Mouse (Mus musculus): ENCODE results near the gene Gm15557. TPM values are rescaled to one million over a fixed set of nuclear protein-coding genes. Genes with fewer than 3 reads are reported as not detected.

Gene Gm15557
- polyA plus RNA-seq, 1 experiment: not detected

DNA sequence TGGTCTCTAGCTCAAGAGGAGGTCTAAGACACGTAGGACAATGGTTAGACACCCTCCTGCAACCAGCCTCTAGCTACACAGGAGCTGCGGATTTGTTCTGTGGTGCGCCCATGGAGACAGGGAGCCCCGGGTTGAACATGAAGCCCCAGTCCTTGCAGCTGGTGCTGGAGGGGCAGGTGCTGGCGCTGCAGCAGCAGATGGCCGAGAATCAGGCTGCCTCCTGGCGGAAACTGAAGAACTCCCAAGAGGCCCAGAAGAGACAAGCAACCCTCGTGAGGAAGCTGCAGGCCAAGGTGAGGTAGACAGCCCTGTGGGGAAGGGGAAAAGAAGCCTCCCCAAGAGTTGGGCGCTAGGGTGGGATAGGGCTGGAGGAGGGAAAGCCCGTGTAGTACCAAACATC lies 21.3 kb downstream of the Gm15557 start:
- H3K4me3 ChIP-seq (replicated peaks; ENCODE audit: control insufficient read depth, low read depth, low read length): no peak overlapping the region
- WGBS: 76% methylated on average over 10 of the region's 10 CpGs
- no peak overlapping the region for H3K27ac ChIP-seq (ENCODE audit: control insufficient read depth, insufficient read depth, low read depth, low read length, poor library complexity)
- TF ChIP-seq CTCF (IDR thresholded peaks at IDR 0.05; ENCODE audit: control insufficient read depth, insufficient read depth, low read length) (no peak), POLR2A (IDR thresholded peaks at IDR 0.05; ENCODE audit: borderline replicate concordance, control insufficient read depth, low read depth, low read length) (no peak)
- peaks cover 2% of the 10 kb centered on the region for H3K4me1 ChIP-seq (ENCODE audit: control insufficient read depth, insufficient read depth, low read length)

DNA sequence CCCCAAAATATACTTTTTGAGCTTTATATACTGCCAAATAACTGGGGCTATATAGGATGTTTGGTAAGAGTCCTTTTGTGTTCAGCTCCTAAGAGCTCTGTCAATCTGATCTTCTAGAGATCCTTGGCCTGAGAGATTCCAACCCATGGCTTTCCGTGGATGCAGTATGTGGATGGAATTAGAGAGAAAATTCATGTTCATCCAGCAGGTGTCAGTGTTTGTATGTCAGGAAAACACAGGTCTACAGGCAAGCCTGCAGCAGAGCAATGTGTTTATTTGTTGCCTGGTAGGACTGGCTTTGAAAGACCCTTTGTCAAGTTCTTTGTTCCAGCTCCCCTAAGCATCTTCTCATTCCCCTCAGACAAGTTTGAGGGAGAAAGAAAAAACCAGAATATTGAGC lies 22.5 kb downstream of the Gm15557 start:
- Histone ChIP-seq H3K4me1 (ENCODE audit: control insufficient read depth, insufficient read depth, low read length) (peaks cover 2% of the 10 kb centered on the region), H3K4me3 (replicated peaks; ENCODE audit: control insufficient read depth, low read depth, low read length) (no peak overlapping the region), H3K27ac (ENCODE audit: control insufficient read depth, insufficient read depth, low read depth, low read length, poor library complexity) (no peak overlapping the region)
- no peak for TF ChIP-seq CTCF (IDR thresholded peaks at IDR 0.05; ENCODE audit: control insufficient read depth, insufficient read depth, low read length)
- no peak for TF ChIP-seq POLR2A (IDR thresholded peaks at IDR 0.05; ENCODE audit: borderline replicate concordance, control insufficient read depth, low read depth, low read length)
- 71% methylated on average over 1 of the region's 1 CpGs for WGBS

- H3K4me3 ChIP-seq (replicated peaks; ENCODE audit: control insufficient read depth, low read depth, low read length): no peak overlapping the region
- 84% methylated on average over 6 of the region's 6 CpGs for WGBS
- TF ChIP-seq POLR2A (IDR thresholded peaks at IDR 0.05; ENCODE audit: borderline replicate concordance, control insufficient read depth, low read depth, low read length): no peak
- no peak for TF ChIP-seq CTCF (IDR thresholded peaks at IDR 0.05; ENCODE audit: control insufficient read depth, insufficient read depth, low read length)
- H3K4me1 ChIP-seq (ENCODE audit: control insufficient read depth, insufficient read depth, low read length): peaks cover 3% of the 10 kb centered on the region
- no peak overlapping the region for H3K27ac ChIP-seq (ENCODE audit: control insufficient read depth, insufficient read depth, low read depth, low read length, poor library complexity)
Observed at GRCm38 (mm10) chr2:155973348-155973747, 32.8 kb downstream of the Gm15557 start.

- Histone ChIP-seq H3K4me3 (replicated peaks; ENCODE audit: control insufficient read depth, low read depth, low read length) (no peak overlapping the region), H3K4me1 (ENCODE audit: control insufficient read depth, insufficient read depth, low read length) (peaks cover 3% of the 10 kb centered on the region), H3K27ac (ENCODE audit: control insufficient read depth, insufficient read depth, low read depth, low read length, poor library complexity) (peak overlapping the region; percentile 53)
- WGBS: 73% methylated on average over 14 of the region's 14 CpGs
- no peak for TF ChIP-seq POLR2A (IDR thresholded peaks at IDR 0.05; ENCODE audit: borderline replicate concordance, control insufficient read depth, low read depth, low read length)
- peak; percentile 6; the same call in 1 of the 2 replicates for TF ChIP-seq CTCF (IDR thresholded peaks at IDR 0.05; ENCODE audit: control insufficient read depth, insufficient read depth, low read length)
Observed at GRCm38 (mm10) chr2:155974087-155974731, 33.7 kb downstream of the Gm15557 start.

- peak overlapping the region; percentile 74 for H3K27ac ChIP-seq (ENCODE audit: control insufficient read depth, insufficient read depth, low read depth, low read length, poor library complexity)
- WGBS: 17% methylated on average over 5 of the region's 5 CpGs
- peaks cover 3% of the 10 kb centered on the region; the same call in 1 of the 2 replicates for H3K4me1 ChIP-seq (ENCODE audit: control insufficient read depth, insufficient read depth, low read length)
- H3K4me3 ChIP-seq (replicated peaks; ENCODE audit: control insufficient read depth, low read depth, low read length): peak overlapping the region; percentile 61
- TF ChIP-seq POLR2A (IDR thresholded peaks at IDR 0.05; ENCODE audit: borderline replicate concordance, control insufficient read depth, low read depth, low read length) (0 out of 2 replicates have a peak, but pooled peaks have one; percentile 13), CTCF (IDR thresholded peaks at IDR 0.05; ENCODE audit: control insufficient read depth, insufficient read depth, low read length) (no peak)
Observed at GRCm38 (mm10) chr2:155979328-155979991, 38.9 kb downstream of the Gm15557 start.

DNA sequence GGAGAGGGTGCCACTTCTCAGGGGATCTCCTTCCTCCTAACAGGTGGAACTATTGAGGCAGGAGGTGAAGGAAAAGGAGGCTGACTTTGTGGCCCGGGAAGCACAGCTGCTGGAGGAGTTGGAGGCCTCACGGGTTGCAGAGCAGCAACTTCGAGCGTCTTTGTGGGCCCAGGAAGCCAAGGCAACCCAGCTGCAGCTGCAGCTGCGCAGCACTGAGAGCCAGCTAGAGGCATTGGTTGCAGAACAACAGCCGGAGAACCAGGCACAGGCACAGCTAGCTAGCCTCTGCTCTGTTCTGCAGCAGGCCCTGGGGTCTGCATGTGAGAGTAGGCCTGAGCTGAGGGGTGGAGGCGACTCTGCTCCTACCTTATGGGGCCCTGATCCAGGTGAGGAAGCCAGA lies 45.2 kb downstream of the Gm15557 start:
- H3K27ac ChIP-seq (ENCODE audit: control insufficient read depth, insufficient read depth, low read depth, low read length, poor library complexity): no peak overlapping the region
- no peak overlapping the region for H3K4me3 ChIP-seq (replicated peaks; ENCODE audit: control insufficient read depth, low read depth, low read length)
- no peaks in the 10 kb centered on the region for H3K4me1 ChIP-seq (ENCODE audit: control insufficient read depth, insufficient read depth, low read length)
- TF ChIP-seq CTCF (IDR thresholded peaks at IDR 0.05; ENCODE audit: control insufficient read depth, insufficient read depth, low read length) (no peak), POLR2A (IDR thresholded peaks at IDR 0.05; ENCODE audit: borderline replicate concordance, control insufficient read depth, low read depth, low read length) (no peak)
- WGBS: 78% methylated on average over 7 of the region's 7 CpGs

DNA sequence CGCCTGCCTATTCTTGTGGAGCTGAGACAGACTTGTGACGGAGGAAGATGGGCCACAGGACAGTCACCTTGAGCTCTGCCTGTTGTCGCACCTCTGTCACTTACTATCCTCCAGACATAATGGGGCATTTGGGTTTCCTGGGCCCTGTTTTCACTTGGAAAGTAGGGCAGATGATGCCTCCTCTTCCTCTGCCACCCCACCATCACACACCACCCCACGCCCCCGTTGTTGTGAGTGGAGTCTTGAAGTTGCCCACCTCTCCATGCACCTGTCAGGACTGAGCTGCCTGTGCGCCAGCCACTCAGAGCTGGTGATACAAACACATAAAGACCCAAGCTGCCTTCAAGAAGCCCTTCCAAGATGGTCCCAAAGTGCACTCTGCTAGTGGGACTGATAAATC lies 46.6 kb downstream of the Gm15557 start:
- 89% methylated on average over 6 of the region's 6 CpGs for WGBS
- H3K27ac ChIP-seq (ENCODE audit: control insufficient read depth, insufficient read depth, low read depth, low read length, poor library complexity): no peak overlapping the region
- H3K4me1 ChIP-seq (ENCODE audit: control insufficient read depth, insufficient read depth, low read length): no peaks in the 10 kb centered on the region
- TF ChIP-seq POLR2A (IDR thresholded peaks at IDR 0.05; ENCODE audit: borderline replicate concordance, control insufficient read depth, low read depth, low read length) (no peak), CTCF (IDR thresholded peaks at IDR 0.05; ENCODE audit: control insufficient read depth, insufficient read depth, low read length) (no peak)
- H3K4me3 ChIP-seq (replicated peaks; ENCODE audit: control insufficient read depth, low read depth, low read length): no peak overlapping the region

GRCm38 (mm10) chr2:155989085-155989484 lies 48.6 kb downstream of the Gm15557 start:
- Histone ChIP-seq H3K4me3 (replicated peaks; ENCODE audit: control insufficient read depth, low read depth, low read length) (no peak overlapping the region), H3K4me1 (ENCODE audit: control insufficient read depth, insufficient read depth, low read length) (no peaks in the 10 kb centered on the region), H3K27ac (ENCODE audit: control insufficient read depth, insufficient read depth, low read depth, low read length, poor library complexity) (peak overlapping the region; percentile 26; the same call in 1 of the 2 replicates)
- 63% methylated on average over 4 of the region's 4 CpGs for WGBS
- no peak for TF ChIP-seq CTCF (IDR thresholded peaks at IDR 0.05; ENCODE audit: control insufficient read depth, insufficient read depth, low read length)
- TF ChIP-seq POLR2A (IDR thresholded peaks at IDR 0.05; ENCODE audit: borderline replicate concordance, control insufficient read depth, low read depth, low read length): no peak
